Mouse (Mus musculus): ENCODE results near the gene B430305J03Rik.

DNA sequence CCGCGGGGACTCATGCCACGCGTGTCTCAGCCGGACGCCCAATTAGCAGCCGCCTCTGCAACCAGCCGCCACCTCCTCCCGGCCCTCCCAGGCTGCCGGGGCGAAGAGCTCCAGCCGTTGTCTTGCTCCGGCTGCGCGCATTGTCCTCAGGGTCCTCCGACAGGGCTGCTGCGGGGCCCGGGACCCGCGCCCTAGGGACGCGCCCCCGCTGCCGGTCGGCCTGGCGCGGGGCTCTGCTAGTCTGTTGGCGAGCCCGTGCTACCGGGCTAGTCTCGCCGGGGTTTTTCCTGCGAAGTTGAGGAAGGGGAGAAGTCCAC, 1.1 kb downstream of the B430305J03Rik start:
- no peak; the same call in 1 of the 2 replicates for TF ChIP-seq POLR2A (IDR thresholded peaks at IDR 0.05; ENCODE audit: low read depth, low read length)
- TF ChIP-seq CTCF (IDR thresholded peaks at IDR 0.05; ENCODE audit: extremely low read depth, insufficient read length, insufficient replicate concordance, low read depth, low read length): no peak
